Mouse (Mus musculus): ENCODE measurements around the gene Zc3h10.

DNA sequence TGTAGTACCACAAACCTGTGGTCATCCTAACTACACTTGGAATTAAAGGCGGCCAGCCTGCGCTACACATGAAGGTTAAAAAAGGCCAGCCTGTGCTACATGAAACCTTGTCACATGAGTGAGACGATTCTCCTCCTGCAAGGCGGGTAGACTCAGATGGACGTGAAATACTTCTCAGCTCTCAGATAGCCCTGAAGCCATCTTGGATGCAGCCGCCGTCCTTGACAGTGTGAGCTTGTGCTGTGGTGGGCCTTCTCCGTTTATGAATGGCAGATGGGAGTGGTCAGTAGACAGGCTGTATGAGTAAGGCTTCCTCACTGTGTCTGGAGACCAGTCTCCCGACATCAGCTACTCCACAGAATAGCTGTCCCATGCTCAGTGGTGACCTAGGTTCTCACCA, 38.4 kb downstream of the Zc3h10 start:
- TF ChIP-seq TAL1 (IDR thresholded peaks at IDR 0.05; ENCODE audit: low read length) (no peak), GATA1 (IDR thresholded peaks at IDR 0.05; ENCODE audit: low read length) (no peak)

Data from erythroblast, embryonic 14.5 days (primary cell).